Comparison of ENCODE assay signal across 9 mouse cellular contexts in the genomic region with DNA sequence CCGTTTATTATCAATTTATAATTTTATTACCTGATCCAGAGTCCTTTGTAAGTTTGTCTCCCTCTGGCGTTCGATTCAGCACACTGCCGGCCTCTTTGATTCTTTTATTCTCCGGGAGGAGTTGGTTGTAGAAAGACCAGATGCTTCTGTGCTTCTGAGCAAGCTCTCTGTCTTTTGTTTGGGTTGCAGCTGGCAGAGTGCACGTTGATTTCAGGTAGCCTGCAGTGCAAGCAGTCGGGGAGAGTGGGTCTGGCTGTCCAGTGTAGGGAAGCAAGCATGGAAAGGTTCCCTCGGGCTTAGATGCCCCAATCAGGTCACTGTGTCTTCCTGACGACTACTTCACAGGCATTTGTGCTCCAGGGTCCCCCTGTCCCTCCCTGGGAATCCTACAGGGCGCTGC. TPM values are rescaled to one million over a fixed set of nuclear protein-coding genes. Genes with fewer than 3 reads are reported as not detected.
DNase-seq lines count a peak whose midpoint lies in the region; ATAC-seq and TF ChIP-seq lines count a peak whose summit lies in the region.
"Had no signal": no experiment of that assay in that cellular context is flagged by ENCODE, and none has a peak within 500 bp of the region (broad histone marks: within the 10 kb centered on the region; RNA-seq: fewer than 3 reads in every experiment).

No protein-coding gene starts in this region.

- H3K4me2 ChIP-seq in liver, embryonic 14.5 days (ENCODE audit: low read depth), result no peak overlapping the region
- H3K4me2 ChIP-seq in liver, embryonic 11.5 days, result no peak overlapping the region
- no peak overlapping the region for H3K4me2 ChIP-seq in forebrain, postnatal 0 days (ENCODE audit: low read depth)
- no peak overlapping the region for H3K4me2 ChIP-seq in midbrain, embryonic 13.5 days (replicated peaks)
- H3K4me2 ChIP-seq: embryonic facial prominence, embryonic 13.5 days had no signal

- no peaks in the 10 kb centered on the region for H3K36me3 ChIP-seq in liver, embryonic 14.5 days (replicated peaks; ENCODE audit: control insufficient read depth, insufficient read depth, low read depth)
- 0 out of 2 replicates have a peak, but pooled peaks cover 2% of the 10 kb centered on the region for H3K36me3 ChIP-seq in liver, embryonic 11.5 days (ENCODE audit: control insufficient read depth, insufficient read depth, low read length)
- peaks cover 17% of the 10 kb centered on the region for H3K36me3 ChIP-seq in forebrain, postnatal 0 days (ENCODE audit: insufficient read depth)
- H3K36me3 ChIP-seq in midbrain, embryonic 13.5 days, result peaks cover 11% of the 10 kb centered on the region

- no peaks in the 10 kb centered on the region for H3K27me3 ChIP-seq in cerebellum, adult 2 months (ENCODE audit: control insufficient read depth, insufficient read depth, low read length)
- no peaks in the 10 kb centered on the region for H3K27me3 ChIP-seq in liver, embryonic 14.5 days (ENCODE audit: control insufficient read depth, insufficient read depth, low read length)
- H3K27me3 ChIP-seq in liver, embryonic 11.5 days (replicated peaks; ENCODE audit: control insufficient read depth, insufficient read depth, low read length), result no peaks in the 10 kb centered on the region
- no peaks in the 10 kb centered on the region for H3K27me3 ChIP-seq in forebrain, postnatal 0 days (ENCODE audit: insufficient read depth, low read length)
- H3K27me3 ChIP-seq in midbrain, embryonic 13.5 days, result no peaks in the 10 kb centered on the region
- H3K27me3 ChIP-seq: embryonic facial prominence, embryonic 13.5 days had no signal

- no peak for DNase-seq in cerebellum, adult 2 months
- no peak for DNase-seq in cerebellum, adult 9-10 months
- DNase-seq in liver, embryonic 14.5 days (ENCODE audit: low read depth in 3 of 3, low spot score in 3 of 3), result no peak
- no peak for DNase-seq in liver, embryonic 11.5 days (ENCODE audit: low spot score)
- DNase-seq in forebrain, postnatal 0 days, result peak; percentile 77
- DNase-seq in urinary bladder, postnatal 4 days (ENCODE audit: low spot score in 2 of 2), result no peak
- no peak for DNase-seq in thymus, postnatal 0 days (ENCODE audit: low spot score)

- 30% methylated on average over 10 of the region's 10 CpGs for WGBS in cerebellum, adult 2 months
- 50% methylated on average over 10 of the region's 10 CpGs for WGBS in liver, embryonic 14.5 days (ENCODE audit: insufficient replicate concordance)
- WGBS in liver, embryonic 11.5 days, result 54% methylated on average over 10 of the region's 10 CpGs
- 30% methylated on average over 10 of the region's 10 CpGs for WGBS in forebrain, postnatal 0 days
- 35% methylated on average over 10 of the region's 10 CpGs for WGBS in midbrain, embryonic 13.5 days

- no peak overlapping the region for H3K27ac ChIP-seq in cerebellum, adult 2 months (ENCODE audit: insufficient read depth, low read length)
- H3K27ac ChIP-seq in liver, embryonic 14.5 days, result no peak overlapping the region
- H3K27ac ChIP-seq in liver, embryonic 11.5 days (ENCODE audit: low read depth, low read length), result no peak overlapping the region
- no peak overlapping the region for H3K27ac ChIP-seq in forebrain, postnatal 0 days (ENCODE audit: low read depth, low read length)
- H3K27ac ChIP-seq in midbrain, embryonic 13.5 days, result no peak overlapping the region
- H3K27ac ChIP-seq: embryonic facial prominence, embryonic 13.5 days had no signal

- no peak for TF ChIP-seq EP300 in liver, embryonic 14.5 days (IDR thresholded peaks at IDR 0.05; ENCODE audit: low read depth)

- no peaks in the 10 kb centered on the region for H3K9me3 ChIP-seq in liver, embryonic 14.5 days (ENCODE audit: control insufficient read depth, low read length)
- no peaks in the 10 kb centered on the region for H3K9me3 ChIP-seq in liver, embryonic 11.5 days (ENCODE audit: control insufficient read depth, low read length)
- no peaks in the 10 kb centered on the region for H3K9me3 ChIP-seq in forebrain, postnatal 0 days (ENCODE audit: low read length)
- no peaks in the 10 kb centered on the region for H3K9me3 ChIP-seq in midbrain, embryonic 13.5 days
- H3K9me3 ChIP-seq: embryonic facial prominence, embryonic 13.5 days had no signal

- no peaks in the 10 kb centered on the region for H3K4me1 ChIP-seq in cerebellum, adult 2 months (ENCODE audit: control insufficient read depth, insufficient read depth, low read length)
- H3K4me1 ChIP-seq in liver, embryonic 14.5 days (replicated peaks; ENCODE audit: control insufficient read depth in 2 of 2, insufficient read depth in 2 of 2, low read length in 1 of 2), result no peaks in the 10 kb centered on the region
- no peaks in the 10 kb centered on the region for H3K4me1 ChIP-seq in liver, embryonic 11.5 days (replicated peaks; ENCODE audit: control insufficient read depth, insufficient read depth, low read length)
- H3K4me1 ChIP-seq in forebrain, postnatal 0 days (ENCODE audit: insufficient read depth), result no peaks in the 10 kb centered on the region
- H3K4me1 ChIP-seq in midbrain, embryonic 13.5 days (replicated peaks), result peaks cover 6% of the 10 kb centered on the region
- H3K4me1 ChIP-seq: embryonic facial prominence, embryonic 13.5 days had no signal

- TF ChIP-seq CTCF in cerebellum, adult 2 months (IDR thresholded peaks at IDR 0.05; ENCODE audit: borderline replicate concordance, insufficient read depth, low read depth, low read length), result 0 out of 2 replicates have a peak, but pooled peaks have one; percentile 4
- peak; percentile 19; the same call in 1 of the 2 replicates for TF ChIP-seq CTCF in liver, embryonic 14.5 days (IDR thresholded peaks at IDR 0.05; ENCODE audit: low read depth)
- TF ChIP-seq CTCF in forebrain, postnatal 0 days (IDR thresholded peaks at IDR 0.05; ENCODE audit: low read depth), result peak; percentile 61

- H3K9ac ChIP-seq in liver, embryonic 14.5 days (replicated peaks), result no peak overlapping the region
- no peak overlapping the region for H3K9ac ChIP-seq in liver, embryonic 11.5 days (ENCODE audit: low read depth, low read length)
- H3K9ac ChIP-seq in forebrain, postnatal 0 days, result no peak overlapping the region
- H3K9ac ChIP-seq in midbrain, embryonic 13.5 days (replicated peaks), result 0 out of 2 replicates have a peak overlapping the region, but pooled peaks have one; percentile 10
- H3K9ac ChIP-seq: embryonic facial prominence, embryonic 13.5 days had no signal

- TF ChIP-seq POLR2A in cerebellum, adult 2 months (IDR thresholded peaks at IDR 0.05; ENCODE audit: borderline replicate concordance, insufficient read depth, low read length), result no peak

- H3K4me3 ChIP-seq in cerebellum, adult 2 months (replicated peaks; ENCODE audit: insufficient read depth, low read depth, low read length), result no peak overlapping the region
- H3K4me3 ChIP-seq in liver, embryonic 14.5 days (ENCODE audit: insufficient read depth in 1 of 2, low read depth in 2 of 2, low read length in 2 of 2), result no peak overlapping the region
- H3K4me3 ChIP-seq in liver, embryonic 11.5 days (ENCODE audit: low read depth, low read length), result no peak overlapping the region
- no peak overlapping the region for H3K4me3 ChIP-seq in forebrain, postnatal 0 days (ENCODE audit: low read depth, low read length)
- H3K4me3 ChIP-seq in midbrain, embryonic 13.5 days (replicated peaks), result no peak overlapping the region
- H3K4me3 ChIP-seq: embryonic facial prominence, embryonic 13.5 days had no signal

- no peak for ATAC-seq in liver, embryonic 14.5 days (ENCODE audit: insufficient read depth)
- ATAC-seq in liver, embryonic 11.5 days (replicated peaks; ENCODE audit: low FRiP score), result no peak
- ATAC-seq in forebrain, postnatal 0 days, result no peak
- ATAC-seq in midbrain, embryonic 13.5 days, result peak; percentile 56; the same call in 1 of the 2 replicates

RNA-seq across cellular contexts. Expression of gene Adck1, which starts 16.5 kb away (rescaled TPM):
- 36.4 and 36.7 TPM in 2 replicates for polyA plus RNA-seq in cerebellum, adult 2 months (2012; rRNA removed)
- 6.5 and 6.6 TPM in 2 replicates for polyA plus RNA-seq in liver, embryonic 14.5 days (2012; rRNA removed)
- polyA plus RNA-seq in liver, embryonic 14.5 days (2014; fragmentation: Nextera tagmentation; extraction: Ambion mirVana), result 5.8 and 7.0 TPM in 2 replicates
- polyA plus RNA-seq in liver, embryonic 11.5 days (2014; fragmentation: Nextera tagmentation; extraction: Ambion mirVana), result 18.4 and 18.7 TPM in 2 replicates
- total RNA-seq in forebrain, postnatal 0 days (2014; rRNA removed), result 40.5 and 41.4 TPM in 2 replicates
- 39.6 and 43.9 TPM in 2 replicates for polyA plus RNA-seq in forebrain, postnatal 0 days (2015; fragmentation: Nextera tagmentation; extraction: Ambion mirVana)
- polyA plus RNA-seq in midbrain, embryonic 13.5 days (2015; fragmentation: Nextera tagmentation; extraction: Ambion mirVana), result 26.4 and 27.2 TPM in 2 replicates
- 15.4 and 16.3 TPM in 2 replicates for polyA plus RNA-seq in thymus, postnatal 0 days (2015; fragmentation: Nextera tagmentation; extraction: Ambion mirVana)

RNA-seq across cellular contexts. Expression of gene Gm5039, which starts 53.0 kb away (rescaled TPM):
- not detected in 2 replicates for polyA plus RNA-seq in cerebellum, adult 2 months (2012; rRNA removed)
- not detected in 2 replicates for polyA plus RNA-seq in liver, embryonic 14.5 days (2012; rRNA removed)
- polyA plus RNA-seq in liver, embryonic 14.5 days (2014; fragmentation: Nextera tagmentation; extraction: Ambion mirVana), result not detected in 2 replicates
- not detected in 2 replicates for polyA plus RNA-seq in liver, embryonic 11.5 days (2014; fragmentation: Nextera tagmentation; extraction: Ambion mirVana)
- not detected in 2 replicates for total RNA-seq in forebrain, postnatal 0 days (2014; rRNA removed)
- polyA plus RNA-seq in forebrain, postnatal 0 days (2015; fragmentation: Nextera tagmentation; extraction: Ambion mirVana), result not detected in 2 replicates
- polyA plus RNA-seq in midbrain, embryonic 13.5 days (2015; fragmentation: Nextera tagmentation; extraction: Ambion mirVana), result not detected in 2 replicates
- polyA plus RNA-seq in thymus, postnatal 0 days (2015; fragmentation: Nextera tagmentation; extraction: Ambion mirVana), result 0.18 TPM in 1 of 2 replicates, not detected in the other
- polyA plus RNA-seq: embryonic facial prominence, embryonic 13.5 days had no signal

Comparison
In these comparisons a context has a peak if more than half of its experiments do, and no peak if none do; other contexts are left out.
1. CTCF ChIP-seq: peak in every context shown above with its lines; median percentile 61 in forebrain, postnatal 0 days; 19 in liver, embryonic 14.5 days; 4 in cerebellum, adult 2 months.